Mouse (Mus musculus) MEL (cell line): ENCODE measurements at regions not wholly inside any gene's neighbourhood (a gene's known extent, or its start where the extent isn't known, plus 50 kb on each side); places are given as distances from the start of the nearest gene placed in this dataset.

ENCODE experiments used
- CHD2 ChIP-seq: IDR thresholded peaks from 2 replicates; pipeline ENCODE4 v1.6.1; 2011; ENCODE audit warnings: low read length, improper control_type of control experiment
- CTCF ChIP-seq, 3 experiments: IDR thresholded peaks in 2 of 3; conservative IDR thresholded peaks in 1 of 3; 2 replicates each; pipeline ENCODE4 v1.5.1; 2011 to 2012; ENCODE audit warnings: low read length in 3 of 3, low read depth in 2 of 3, mild to moderate bottlenecking in 2 of 3, improper control_type of control experiment in 1 of 3, inconsistent platforms in 1 of 3, mixed read lengths in 1 of 3, moderate library complexity in 1 of 3; ENCODE audit not compliant: control insufficient read depth in 1 of 3, insufficient read depth in 1 of 3, poor library complexity in 1 of 3, severe bottlenecking in 1 of 3
- EP300 ChIP-seq, 2 experiments: IDR thresholded peaks; 2 replicates each; pipeline ENCODE4 v1.6.1; 2011; ENCODE audit warnings: improper control_type of control experiment in 2 of 2, low read length in 2 of 2, low read depth in 1 of 2, mild to moderate bottlenecking in 1 of 2
- GATA1 ChIP-seq: IDR thresholded peaks from 2 replicates; pipeline ENCODE4 v1.6.1; 2011; ENCODE audit warnings: low read depth, low read length, improper control_type of control experiment
- HCFC1 ChIP-seq: IDR thresholded peaks from 2 replicates; pipeline ENCODE4 v1.6.1; 2012; ENCODE audit warnings: low read depth, mild to moderate bottlenecking, inconsistent platforms, low read length, improper control_type of control experiment, moderate library complexity
- NELFE ChIP-seq: IDR thresholded peaks from 2 replicates; pipeline ENCODE4 v1.6.1; 2011; ENCODE audit warnings: low read depth, low read length, improper control_type of control experiment
- NRF1 ChIP-seq: IDR thresholded peaks from 2 replicates; pipeline ENCODE4 v1.6.1; 2014; ENCODE audit warnings: low read depth, mild to moderate bottlenecking, inconsistent platforms, low read length, improper control_type of control experiment, moderate library complexity; ENCODE audit not compliant: poor library complexity, insufficient read depth, severe bottlenecking
- POLR2A ChIP-seq, 2 experiments: IDR thresholded peaks; 2 replicates each; pipeline ENCODE4 v1.6.1; 2011 to 2012; ENCODE audit warnings: low read length in 2 of 2, mild to moderate bottlenecking in 2 of 2, control low read depth in 1 of 2, improper control_type of control experiment in 1 of 2, low read depth in 1 of 2, moderate library complexity in 1 of 2; ENCODE audit not compliant: control insufficient read depth in 1 of 2, insufficient read depth in 1 of 2, poor library complexity in 1 of 2

- no peak for TF ChIP-seq HCFC1
- TF ChIP-seq POLR2A (IDR thresholded peaks at IDR 0.05; ENCODE audit: control insufficient read depth in 1 of 2, insufficient read depth in 1 of 2, low read depth in 1 of 2, low read length in 2 of 2, poor library complexity in 1 of 2) = no peak
- TF ChIP-seq NRF1 = no peak
- no peak for TF ChIP-seq CHD2
- TF ChIP-seq NELFE = no peak
- no peak for TF ChIP-seq EP300 (IDR thresholded peaks at IDR 0.05; ENCODE audit: low read depth in 1 of 2, low read length in 2 of 2)
- TF ChIP-seq CTCF (IDR thresholded peaks at IDR 0.05 in 2 of 3, conservative IDR thresholded peaks at IDR 0.05 in 1 of 3; ENCODE audit: control insufficient read depth in 1 of 3, insufficient read depth in 1 of 3, low read depth in 2 of 3, low read length in 3 of 3, poor library complexity in 1 of 3, severe bottlenecking in 1 of 3) = no peak
- no peak for TF ChIP-seq GATA1
These were observed 201.3 kb upstream of the Tent5a start for GRCm38 (mm10) chr9:85528421-85528820.
